Mouse (Mus musculus) limb, embryonic 11.5 days (tissue): ENCODE measurements around the gene Fbxo48. TPM values are rescaled to one million over a fixed set of nuclear protein-coding genes. Genes with fewer than 3 reads are reported as not detected.

Experiments
- ATAC-seq: fragments of 200-750 bp; cut with Nextera tagmentation; 2 replicates; pipeline ENCODE4 v1.8.0; 2017; ENCODE audit warnings: low read depth; ENCODE audit not compliant: insufficient number of reproducible peaks, low FRiP score, low TSS enrichment
- DNase-seq: peaks from one replicate; pipeline ENCODE4 v3.0.0-alpha.2; 2015; ENCODE audit warnings: low spot score
- H3K27ac ChIP-seq: fragments of 300-500 bp; sonication (generic); replicated peaks from 2 replicates; pipeline ENCODE4 v1.5.1; 2014; ENCODE audit warnings: low read depth, mild to moderate bottlenecking, low read length
- H3K27me3 ChIP-seq: fragments of 300-500 bp; sonication (generic); 2 replicates; pipeline ENCODE4 v1.6.1; 2014; ENCODE audit warnings: mild to moderate bottlenecking, low read length, mixed read lengths; ENCODE audit not compliant: control insufficient read depth, insufficient read depth
- H3K36me3 ChIP-seq: fragments of 300-500 bp; sonication (generic); 2 replicates; pipeline ENCODE4 v1.6.1; 2014; ENCODE audit warnings: mild to moderate bottlenecking, low read length, moderate library complexity, mixed read lengths; ENCODE audit not compliant: control insufficient read depth, insufficient read depth
- H3K4me1 ChIP-seq: fragments of 300-500 bp; sonication (generic); 2 replicates; pipeline ENCODE4 v1.6.1; 2014; ENCODE audit warnings: low read length, mixed read lengths; ENCODE audit not compliant: control insufficient read depth, insufficient read depth
- H3K4me2 ChIP-seq: fragments of 300-500 bp; sonication (generic); 2 replicates; pipeline ENCODE4 v1.6.1; 2014; ENCODE audit warnings: low read depth, mild to moderate bottlenecking, moderate library complexity; ENCODE audit not compliant: severe bottlenecking
- H3K4me3 ChIP-seq: fragments of 300-500 bp; sonication (generic); 2 replicates; pipeline ENCODE4 v1.5.1; 2014; ENCODE audit warnings: low read depth, low read length
- H3K9ac ChIP-seq: fragments of 300-500 bp; sonication (generic); 2 replicates; pipeline ENCODE4 v1.6.1; 2014; ENCODE audit warnings: mild to moderate bottlenecking, low read length
- H3K9me3 ChIP-seq: fragments of 300-500 bp; sonication (generic); 2 replicates; pipeline ENCODE4 v1.6.1; 2016; ENCODE audit warnings: low read length; ENCODE audit not compliant: control insufficient read depth
- WGBS: fragments of 180-500 bp; shearing (Covaris S2); extraction: QIAGEN DNeasy Blood & Tissue Kit; methylation state at CpG from one replicate; pipeline ENCODE4 v1.1.7; 2014; 5-methylcytosine and 5-hydroxymethylcytosine counted together
- polyA plus RNA-seq: library from polyadenylated mRNA; unstranded; fragments of >200 nt; fragmentation: Nextera tagmentation; extraction: Ambion mirVana; gene quantifications from 2 replicates; pipeline ENCODE4 v1.2.1, GENCODE M21; 2014

The Fbxo48 gene
- polyA plus RNA-seq, 1 experiment from 2014 or later = 1.8 TPM

DNA sequence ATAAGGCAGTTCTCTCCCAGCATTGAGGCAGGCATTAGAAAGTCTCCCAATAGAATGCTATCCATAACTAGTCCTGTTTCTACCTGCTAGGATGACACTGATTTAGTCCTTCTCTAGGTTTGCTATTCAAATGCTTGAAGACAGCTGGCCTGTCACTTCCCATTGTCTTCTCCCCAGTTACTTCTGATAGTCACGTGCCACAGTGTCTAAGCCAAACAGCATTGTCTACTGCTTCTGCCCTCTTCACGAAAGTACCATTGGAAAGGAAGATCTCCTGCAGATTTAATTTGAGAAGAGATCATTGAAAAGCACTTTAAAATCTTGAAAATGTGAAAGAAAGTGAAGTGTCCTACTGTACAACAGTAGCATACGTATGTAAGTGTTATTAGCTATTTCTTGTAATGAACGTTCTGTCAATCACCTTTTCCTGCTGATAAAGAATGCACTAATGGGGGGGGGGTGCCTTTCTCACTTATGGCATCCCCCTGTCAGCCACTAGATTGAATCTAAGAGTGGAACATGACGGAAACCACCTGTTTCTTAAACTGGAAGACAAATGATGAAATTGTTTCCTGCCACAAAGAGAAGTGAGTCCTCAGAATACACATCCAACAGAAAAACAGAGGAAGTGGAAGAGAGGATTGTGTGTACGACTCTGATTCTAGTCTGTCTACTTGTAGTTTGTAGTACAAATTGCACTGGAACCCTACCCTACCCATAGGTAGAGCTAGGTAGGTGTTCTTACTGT is 5.1 kb downstream of the Fbxo48 start:
- no peaks in the 10 kb centered on the region for H3K9me3 ChIP-seq
- H3K27me3 ChIP-seq = no peaks in the 10 kb centered on the region
- H3K9ac ChIP-seq = no peak overlapping the region
- ATAC-seq (no peak), DNase-seq (no peak)
- H3K4me3 ChIP-seq = no peak overlapping the region
- H3K4me2 ChIP-seq = no peak overlapping the region
- no peaks in the 10 kb centered on the region for H3K36me3 ChIP-seq
- H3K27ac ChIP-seq = no peak overlapping the region
- no peaks in the 10 kb centered on the region for H3K4me1 ChIP-seq
- WGBS = 91% methylated on average over 6 of the region's 6 CpGs

DNA sequence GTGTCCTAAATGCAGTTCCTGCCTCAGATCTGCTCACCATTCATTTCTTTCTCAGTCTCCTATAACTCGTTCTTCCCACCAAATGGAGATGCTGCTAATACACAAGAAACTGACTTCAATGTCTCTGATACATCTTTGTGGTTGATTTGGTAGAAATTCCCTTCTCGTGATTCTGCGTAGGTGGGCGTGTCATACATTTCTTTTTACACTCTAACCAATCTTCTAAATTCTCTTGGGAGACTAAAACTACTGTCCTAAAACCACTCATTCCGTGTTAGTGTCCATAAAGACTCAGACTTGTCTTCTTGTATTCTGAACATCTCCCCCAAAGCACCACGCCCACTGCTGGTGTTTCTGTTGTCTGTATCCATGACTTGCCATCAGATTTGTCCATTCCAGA is 5.9 kb downstream of the Fbxo48 start:
- Histone ChIP-seq H3K4me1 (no peaks in the 10 kb centered on the region), H3K27me3 (no peaks in the 10 kb centered on the region), H3K9ac (no peak overlapping the region), H3K4me2 (no peak overlapping the region), H3K9me3 (no peaks in the 10 kb centered on the region), H3K36me3 (no peaks in the 10 kb centered on the region), H3K4me3 (no peak overlapping the region), H3K27ac (no peak overlapping the region)
- DNase-seq = no peak
- ATAC-seq = no peak
- 82% methylated on average over 6 of the region's 6 CpGs for WGBS

DNA sequence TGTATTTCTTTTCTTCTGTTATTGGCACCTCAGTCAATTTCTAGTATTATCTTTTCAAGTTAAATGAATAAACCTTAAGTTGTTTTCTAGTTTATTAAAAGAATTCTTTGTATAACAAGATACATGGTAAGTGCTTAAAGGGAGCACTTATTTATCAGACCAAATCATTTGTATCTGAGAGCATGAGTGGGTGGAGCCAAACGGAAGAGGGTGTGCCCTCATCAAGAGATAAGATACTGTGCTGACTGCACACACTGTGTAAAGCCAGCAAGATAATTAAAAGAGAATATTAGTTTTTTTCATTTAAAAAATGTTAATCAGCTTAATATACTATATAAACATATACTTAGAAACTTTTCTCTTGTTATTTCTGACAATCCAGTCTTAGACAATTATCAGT is 7.3 kb downstream of the Fbxo48 start:
- no peaks in the 10 kb centered on the region for H3K36me3 ChIP-seq
- ATAC-seq = no peak
- H3K9me3 ChIP-seq = no peaks in the 10 kb centered on the region
- H3K27me3 ChIP-seq = no peaks in the 10 kb centered on the region
- no peak for DNase-seq
- H3K4me3 ChIP-seq = no peak overlapping the region
- H3K27ac ChIP-seq = no peak overlapping the region
- no peak overlapping the region for H3K9ac ChIP-seq
- H3K4me2 ChIP-seq = no peak overlapping the region
- WGBS = 84% methylated on average over 1 of the region's 1 CpGs
- H3K4me1 ChIP-seq = no peaks in the 10 kb centered on the region

DNA sequence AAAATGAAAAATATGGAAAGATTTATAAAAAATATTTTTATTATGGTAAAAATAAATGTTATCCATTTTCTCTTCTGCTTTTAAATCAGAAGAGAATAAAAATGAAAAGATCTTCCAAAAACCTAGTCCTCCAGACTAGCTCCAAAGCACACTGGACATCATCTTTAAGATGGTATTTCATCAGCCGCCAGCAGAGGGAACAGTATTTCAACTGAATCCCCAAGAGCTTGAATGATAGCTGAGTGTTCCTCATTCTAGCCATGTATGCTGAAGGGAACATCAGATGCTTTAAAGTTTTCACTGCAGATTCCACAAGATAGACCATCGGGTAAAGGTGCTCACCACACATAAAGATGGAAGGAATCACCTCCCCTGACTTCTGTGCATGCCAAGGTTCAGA is 16.6 kb downstream of the Fbxo48 start:
- ATAC-seq = no peak
- DNase-seq = no peak

DNA sequence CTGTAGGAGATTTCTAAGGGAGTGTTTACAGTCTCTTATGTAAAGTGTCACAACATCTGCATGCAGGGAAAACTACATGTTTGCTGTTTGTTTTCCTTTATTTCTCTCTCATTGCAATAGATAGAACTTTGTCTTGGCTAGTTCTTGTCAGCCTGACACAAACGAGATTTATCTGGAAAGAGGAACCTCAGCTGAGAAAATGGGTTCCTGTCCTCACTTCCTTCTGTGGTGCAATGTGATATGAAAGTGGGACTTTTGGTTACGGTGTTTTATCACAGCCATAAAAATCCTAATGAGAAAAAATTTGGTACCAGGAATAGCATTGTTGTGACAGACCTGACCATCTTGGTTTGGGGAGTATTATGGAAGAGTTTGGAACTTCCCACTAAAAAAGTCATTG is 18.5 kb downstream of the Fbxo48 start:
- H3K27me3 ChIP-seq = no peaks in the 10 kb centered on the region
- WGBS = 71% methylated on average over 2 of the region's 2 CpGs
- no peaks in the 10 kb centered on the region for H3K9me3 ChIP-seq
- H3K4me1 ChIP-seq = no peaks in the 10 kb centered on the region
- H3K4me3 ChIP-seq = no peak overlapping the region
- no peak overlapping the region for H3K27ac ChIP-seq
- H3K36me3 ChIP-seq = no peaks in the 10 kb centered on the region
- H3K4me2 ChIP-seq = no peak overlapping the region
- DNase-seq = no peak
- ATAC-seq = no peak
- no peak overlapping the region for H3K9ac ChIP-seq

More for the DNA sequence above, 16.6 kb downstream of the Fbxo48 start:
- Histone ChIP-seq H3K27me3 (no peaks in the 10 kb centered on the region), H3K4me3 (no peak overlapping the region), H3K27ac (no peak overlapping the region), H3K4me1 (no peaks in the 10 kb centered on the region), H3K9ac (no peak overlapping the region), H3K4me2 (no peak overlapping the region), H3K36me3 (no peaks in the 10 kb centered on the region), H3K9me3 (no peaks in the 10 kb centered on the region)
- WGBS = 52% methylated on average over 2 of the region's 2 CpGs

DNA sequence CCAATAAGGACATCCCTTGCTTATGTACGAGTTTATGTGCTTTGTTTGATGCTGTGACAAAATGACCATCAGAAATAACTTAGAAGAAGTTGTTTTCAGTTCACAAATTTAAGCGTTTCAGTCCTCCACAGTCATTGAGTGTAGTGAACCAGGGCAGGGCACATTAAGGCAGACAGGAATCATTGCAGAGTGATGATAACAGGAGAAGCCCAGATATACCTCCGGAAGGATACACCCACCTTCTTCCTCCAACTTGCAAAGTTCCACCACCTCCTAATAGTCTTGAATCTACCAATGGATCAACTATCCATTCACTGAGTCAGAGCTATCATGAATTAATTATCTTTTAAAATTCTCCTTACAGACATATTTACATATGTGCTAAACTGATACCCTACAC is 20.9 kb downstream of the Fbxo48 start:
- no peak overlapping the region for H3K4me2 ChIP-seq
- no peak overlapping the region for H3K27ac ChIP-seq
- DNase-seq (no peak), ATAC-seq (no peak)
- no peaks in the 10 kb centered on the region for H3K4me1 ChIP-seq
- H3K27me3 ChIP-seq = no peaks in the 10 kb centered on the region
- no peak overlapping the region for H3K9ac ChIP-seq
- whole genome bisulfite sequencing = 84% methylated on average over 3 of the region's 3 CpGs
- no peaks in the 10 kb centered on the region for H3K9me3 ChIP-seq
- H3K4me3 ChIP-seq = no peak overlapping the region
- no peaks in the 10 kb centered on the region for H3K36me3 ChIP-seq

DNA sequence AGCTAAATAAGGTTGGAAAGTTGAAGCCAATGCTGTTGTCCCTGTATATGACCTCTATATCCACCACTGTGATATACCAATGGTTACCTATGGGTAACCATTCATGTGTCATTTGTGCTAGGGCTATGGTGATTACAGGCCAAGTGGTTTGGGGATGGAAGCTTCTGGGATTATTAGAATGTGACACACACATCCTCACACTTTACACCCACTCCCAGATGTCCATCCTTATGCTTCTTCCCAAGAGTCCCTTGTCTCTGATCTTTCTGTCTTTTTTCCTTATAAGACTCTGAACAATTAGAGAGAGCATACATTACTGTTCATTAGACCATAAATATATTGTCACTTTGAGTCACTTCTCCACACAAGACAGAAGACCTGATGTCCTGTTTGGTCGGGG is 21.9 kb downstream of the Fbxo48 start:
- no peak overlapping the region for H3K27ac ChIP-seq
- WGBS = 86% methylated on average over 1 of the region's 1 CpGs
- H3K4me2 ChIP-seq = no peak overlapping the region
- no peaks in the 10 kb centered on the region for H3K36me3 ChIP-seq
- H3K27me3 ChIP-seq = no peaks in the 10 kb centered on the region
- no peak overlapping the region for H3K4me3 ChIP-seq
- DNase-seq = no peak
- H3K9me3 ChIP-seq = no peaks in the 10 kb centered on the region
- H3K4me1 ChIP-seq = no peaks in the 10 kb centered on the region
- H3K9ac ChIP-seq = no peak overlapping the region
- ATAC-seq = no peak

DNA sequence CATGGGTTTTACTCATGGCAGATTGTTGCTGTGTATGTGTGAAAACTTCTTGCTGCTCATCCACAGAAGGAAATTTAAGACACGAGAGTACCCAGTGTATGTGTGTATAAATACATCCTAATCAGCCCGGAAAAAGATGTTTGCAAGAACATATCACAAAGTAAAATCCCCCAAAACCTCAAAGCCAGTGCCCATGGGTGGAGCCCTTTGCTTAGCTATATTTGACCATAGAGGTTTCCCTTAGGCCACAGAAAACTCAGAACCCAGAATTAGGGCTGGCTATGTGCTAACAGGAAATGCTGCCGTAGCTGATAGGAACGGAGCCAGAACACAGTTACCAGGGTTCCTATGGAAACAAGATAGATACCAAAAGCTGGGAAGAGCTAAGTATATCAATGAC is 25.8 kb downstream of the Fbxo48 start:
- no peaks in the 10 kb centered on the region for H3K9me3 ChIP-seq
- H3K27me3 ChIP-seq = no peaks in the 10 kb centered on the region
- 86% methylated on average over 4 of the region's 4 CpGs for WGBS
- no peak overlapping the region for H3K4me2 ChIP-seq
- H3K9ac ChIP-seq = no peak overlapping the region
- no peaks in the 10 kb centered on the region for H3K4me1 ChIP-seq
- DNase-seq (no peak), ATAC-seq (no peak)
- H3K27ac ChIP-seq = no peak overlapping the region
- H3K4me3 ChIP-seq = no peak overlapping the region
- no peaks in the 10 kb centered on the region for H3K36me3 ChIP-seq

DNA sequence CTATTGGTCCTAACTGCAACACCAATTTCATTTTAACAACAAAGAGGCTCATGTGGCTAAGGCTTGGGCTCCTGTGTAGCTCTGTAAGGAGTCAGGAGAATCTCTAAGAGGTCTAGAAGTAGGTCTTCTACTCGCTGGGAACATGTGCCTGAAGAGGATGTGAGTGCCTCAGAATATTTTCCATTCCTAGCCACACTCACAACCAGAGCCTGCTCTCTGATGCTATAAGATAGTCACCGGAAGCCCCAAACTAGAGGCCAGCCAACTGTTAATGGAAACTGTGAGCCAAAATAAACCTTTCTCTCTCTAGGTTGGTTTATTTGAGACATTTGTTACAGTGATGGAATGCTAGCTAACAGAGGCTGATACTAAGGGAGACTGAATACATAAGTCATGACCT is 26.4 kb downstream of the Fbxo48 start:
- Histone ChIP-seq H3K27ac (no peak overlapping the region), H3K9me3 (no peaks in the 10 kb centered on the region), H3K9ac (no peak overlapping the region), H3K4me1 (no peaks in the 10 kb centered on the region), H3K36me3 (no peaks in the 10 kb centered on the region), H3K4me2 (no peak overlapping the region), H3K27me3 (no peaks in the 10 kb centered on the region), H3K4me3 (no peak overlapping the region)
- ATAC-seq (no peak), DNase-seq (no peak)
- WGBS = 69% methylated on average over 2 of the region's 2 CpGs
